Mouse (Mus musculus): ENCODE data around the gene Hap1.
"Not testable (repeated sequence)": the region's sequence is repeated elsewhere in the genome, so short reads cannot be mapped to it uniquely, and the experiment has no call there.

Gene Hap1

GRCm38 (mm10) chr11:100389931-100390445 is 34.1 kb upstream of the Hap1 start:
- no peak for DNase-seq (ENCODE audit: low spot score)

DNA sequence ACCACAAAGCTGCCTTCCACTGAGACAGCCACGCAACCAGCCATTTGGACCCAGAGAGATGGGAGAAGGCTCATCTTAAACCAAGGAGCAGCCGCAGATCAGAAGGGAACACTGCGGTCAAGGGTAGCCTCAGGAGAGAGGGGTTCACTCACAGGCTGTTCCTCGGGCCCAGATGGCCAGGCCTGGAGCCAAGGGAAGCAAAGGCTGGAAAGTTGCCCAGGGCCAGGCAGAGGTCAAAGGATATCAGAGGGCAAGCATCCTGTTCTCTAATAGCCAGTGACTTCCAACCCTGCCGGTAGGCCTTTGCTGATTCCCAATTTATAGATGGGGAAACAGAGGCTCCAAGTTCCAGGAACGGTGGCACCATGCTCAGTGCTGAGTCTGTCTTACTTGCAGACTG is 32.7 kb upstream of the Hap1 start:
- DNase-seq (ENCODE audit: low spot score): no peak

GRCm38 (mm10) chr11:100387589-100388375 is 31.9 kb upstream of the Hap1 start:
- DNase-seq (ENCODE audit: low spot score): no peak

DNA sequence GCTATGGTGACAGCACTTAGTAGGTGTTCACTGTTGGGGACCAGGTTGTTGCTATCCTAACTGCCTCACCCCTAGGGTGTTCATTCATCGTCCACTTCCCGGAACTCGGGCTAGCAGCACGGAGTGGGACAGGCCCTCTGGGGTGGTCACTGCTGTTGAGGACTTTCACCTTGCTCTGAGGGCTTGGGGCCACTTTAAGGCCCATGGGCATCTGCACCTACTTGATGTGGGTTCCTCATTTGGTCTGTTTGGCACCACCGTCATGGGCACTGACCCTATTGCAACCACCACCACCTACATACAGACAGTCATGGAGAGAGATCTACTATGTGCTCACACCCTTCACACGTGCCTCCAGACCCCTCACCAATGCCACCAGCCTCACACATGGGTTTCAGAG is 31.2 kb upstream of the Hap1 start:
- no peak for DNase-seq (ENCODE audit: low spot score)

DNA sequence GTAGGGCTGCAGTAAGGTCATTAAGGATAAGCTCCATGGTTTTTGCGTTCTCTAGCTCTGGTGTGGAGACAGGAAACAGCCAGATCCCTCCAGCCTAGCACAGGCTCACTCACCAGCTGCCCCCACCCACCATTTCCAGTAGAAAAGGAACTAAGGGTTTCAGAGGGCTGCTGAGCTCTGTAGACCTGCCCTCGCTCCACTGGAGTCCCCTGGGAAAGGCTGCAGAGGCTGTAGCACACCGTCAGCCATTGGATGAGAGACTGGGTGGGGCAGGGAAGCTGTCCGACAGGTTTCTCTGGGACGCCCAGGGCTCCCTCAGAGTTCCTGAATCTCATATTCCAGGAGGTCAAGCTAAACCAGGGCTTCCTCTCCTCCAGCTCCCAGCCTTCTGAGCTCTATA is 30.7 kb upstream of the Hap1 start:
- DNase-seq (ENCODE audit: low spot score): no peak

- DNase-seq (ENCODE audit: low spot score): no peak
These were observed 29.1 kb upstream of the Hap1 start for GRCm38 (mm10) chr11:100385016-100385415.

GRCm38 (mm10) chr11:100382682-100383081 is 26.8 kb upstream of the Hap1 start:
- DNase-seq (ENCODE audit: low spot score): no peak

GRCm38 (mm10) chr11:100379311-100379710 is 23.4 kb upstream of the Hap1 start:
- DNase-seq (ENCODE audit: low spot score): no peak

- DNase-seq (ENCODE audit: low spot score): no peak
These were observed 22.5 kb upstream of the Hap1 start for GRCm38 (mm10) chr11:100378446-100378845.

DNA sequence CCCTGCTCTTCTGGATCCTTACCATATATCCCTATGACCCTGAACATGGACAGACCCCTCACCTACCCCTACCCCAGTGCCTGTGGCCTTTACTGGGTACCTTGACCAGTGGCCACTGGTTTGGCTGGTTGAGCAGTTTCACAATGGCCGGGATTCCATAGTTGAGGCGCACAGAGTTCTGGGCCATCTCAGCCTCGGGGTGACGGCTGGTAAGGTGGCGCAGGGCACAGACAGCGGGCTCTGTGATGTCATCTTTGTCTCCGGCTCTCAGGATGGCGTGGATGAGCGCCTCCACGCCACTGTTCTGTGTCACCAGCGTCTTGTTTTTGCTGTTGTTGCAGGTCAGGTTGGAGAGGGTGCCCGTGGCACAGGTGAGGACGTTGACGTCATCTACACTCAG is 22.1 kb upstream of the Hap1 start:
- DNase-seq (ENCODE audit: low spot score): no peak

DNA sequence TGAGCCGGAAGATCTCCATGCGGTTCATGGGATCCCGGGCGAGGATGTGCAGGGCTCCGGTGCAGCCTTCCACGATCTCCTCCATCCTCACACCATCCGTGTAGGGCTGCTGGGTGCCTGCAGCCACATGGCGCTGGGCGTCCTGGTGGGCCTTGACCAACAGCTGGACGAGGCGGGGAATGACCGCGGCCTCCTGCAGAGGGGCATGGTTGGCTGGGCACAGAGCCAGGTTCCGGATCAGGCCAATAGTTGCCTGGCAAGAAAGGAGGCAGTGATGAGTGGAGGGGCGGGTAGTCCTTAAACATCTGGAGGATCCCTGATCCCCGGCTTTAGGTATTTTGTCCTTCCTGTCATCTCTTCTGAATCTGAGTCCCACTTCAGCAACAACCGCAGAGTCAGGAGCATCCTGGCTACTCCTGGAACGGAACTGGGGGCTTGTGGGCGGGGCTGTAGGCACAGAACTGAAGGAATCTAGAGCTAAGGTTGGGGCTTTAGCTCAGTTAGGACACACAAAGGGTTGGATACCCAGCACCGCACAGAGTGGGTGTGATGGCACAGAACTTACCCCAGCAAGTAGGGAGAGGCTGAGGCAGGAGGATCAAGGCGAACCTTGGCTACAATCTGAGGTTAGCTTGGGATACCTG is 20.9 kb upstream of the Hap1 start:
- DNase-seq (ENCODE audit: low spot score): no peak

DNA sequence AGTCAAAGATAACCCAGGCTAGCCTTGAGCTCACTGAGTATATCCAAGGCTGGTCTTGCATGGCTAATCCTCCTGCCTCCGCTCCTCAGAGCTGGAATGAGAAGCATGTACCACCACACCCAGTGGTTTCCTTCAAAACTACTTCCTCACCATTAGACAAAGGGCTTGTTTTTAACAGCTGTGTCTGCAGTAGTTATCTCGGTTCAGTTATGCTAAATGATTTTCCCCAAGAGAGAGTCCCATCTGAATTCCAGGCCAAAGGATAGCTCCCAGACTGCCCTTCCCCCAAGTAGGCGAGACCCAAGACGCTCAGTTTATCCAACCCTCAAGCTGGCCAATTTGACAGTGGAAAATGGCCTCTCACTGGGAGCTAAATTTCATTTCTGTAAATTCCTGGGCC is 20.1 kb upstream of the Hap1 start:
- DNase-seq (ENCODE audit: low spot score): no peak

DNA sequence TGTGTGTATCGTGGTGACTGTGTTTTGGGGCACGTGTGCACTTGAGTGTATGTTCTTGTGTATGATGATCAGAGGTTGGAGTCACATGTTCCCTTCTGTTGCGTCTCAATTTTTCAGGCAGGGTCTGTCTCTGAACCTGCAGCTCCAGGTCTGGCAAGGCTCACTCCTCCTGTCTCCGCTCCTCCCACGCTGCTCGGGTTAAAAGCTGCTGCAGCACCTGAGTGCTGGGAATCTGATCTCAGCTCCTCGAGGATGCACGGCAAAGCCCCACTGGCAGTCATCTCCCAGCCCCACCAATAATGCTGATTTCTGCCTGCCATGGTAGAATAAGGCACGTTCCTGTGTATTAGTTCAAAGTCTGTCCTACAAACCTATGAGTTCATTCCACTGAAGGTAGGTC is 19.2 kb upstream of the Hap1 start:
- DNase-seq (ENCODE audit: low spot score): no peak

DNA sequence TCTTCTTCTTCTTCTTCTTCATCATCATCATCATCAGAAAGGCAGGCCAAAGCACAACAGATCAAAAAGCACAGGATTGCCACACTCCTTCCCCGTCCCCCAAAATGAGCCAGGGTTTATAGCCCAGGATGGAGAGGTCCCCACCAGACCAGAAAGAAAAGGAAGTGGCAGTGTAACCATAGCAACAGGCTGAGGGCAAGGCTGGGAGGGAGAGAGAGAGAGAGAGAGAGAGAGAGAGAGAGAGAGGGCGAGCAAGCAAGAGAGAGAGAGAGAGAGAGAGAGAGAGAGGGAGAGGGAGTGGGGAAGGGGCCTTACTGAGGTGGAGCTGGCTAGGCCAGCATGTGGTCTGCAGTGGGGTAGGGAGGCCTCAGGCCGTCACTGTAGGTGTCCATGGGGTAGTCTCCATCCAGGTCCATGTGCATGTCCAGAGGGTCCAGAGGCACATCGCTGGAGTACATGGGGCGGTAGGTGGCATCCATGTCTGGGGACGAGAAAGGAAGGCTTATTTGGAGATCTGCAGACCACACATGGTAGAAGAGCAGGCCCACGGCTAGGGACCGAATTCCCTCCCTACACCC is 16.1 kb upstream of the Hap1 start:
- DNase-seq (ENCODE audit: low spot score): no peak

- DNase-seq (ENCODE audit: low spot score): no peak
These were observed 13.9 kb upstream of the Hap1 start for GRCm38 (mm10) chr11:100369822-100370221.

- no peak for DNase-seq (ENCODE audit: low spot score)
These were observed 13.2 kb upstream of the Hap1 start for GRCm38 (mm10) chr11:100369145-100369544.

DNA sequence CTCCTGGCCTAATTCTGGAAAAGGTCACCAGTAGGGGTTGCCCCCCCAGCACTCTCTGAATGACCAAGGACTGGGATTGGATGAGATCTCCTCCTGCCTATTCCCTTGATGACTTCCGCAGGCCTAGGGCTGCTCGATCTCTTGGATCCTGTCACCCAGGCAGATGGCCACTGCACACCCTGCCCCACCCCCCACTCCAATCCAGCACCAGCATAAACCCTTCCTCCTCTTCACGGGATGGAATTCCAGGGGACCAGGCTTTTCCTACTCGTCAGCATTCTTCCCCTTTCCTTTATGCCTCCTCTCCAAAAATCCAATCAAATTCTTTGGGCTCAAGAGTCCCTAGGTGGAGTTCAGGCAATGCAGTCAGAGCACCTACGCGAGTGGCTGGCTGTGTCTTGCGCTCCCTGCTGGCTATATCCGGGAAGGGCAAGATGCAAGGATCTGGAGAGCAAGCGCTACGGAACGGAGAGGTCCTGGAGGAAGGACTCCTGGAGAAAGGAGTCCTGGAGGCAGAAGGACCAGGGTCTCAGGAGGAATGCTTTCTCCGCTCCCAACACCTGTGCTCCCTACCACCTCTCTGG is 7.1 kb upstream of the Hap1 start:
- peak; percentile 68 for DNase-seq (ENCODE audit: low spot score)

DNA sequence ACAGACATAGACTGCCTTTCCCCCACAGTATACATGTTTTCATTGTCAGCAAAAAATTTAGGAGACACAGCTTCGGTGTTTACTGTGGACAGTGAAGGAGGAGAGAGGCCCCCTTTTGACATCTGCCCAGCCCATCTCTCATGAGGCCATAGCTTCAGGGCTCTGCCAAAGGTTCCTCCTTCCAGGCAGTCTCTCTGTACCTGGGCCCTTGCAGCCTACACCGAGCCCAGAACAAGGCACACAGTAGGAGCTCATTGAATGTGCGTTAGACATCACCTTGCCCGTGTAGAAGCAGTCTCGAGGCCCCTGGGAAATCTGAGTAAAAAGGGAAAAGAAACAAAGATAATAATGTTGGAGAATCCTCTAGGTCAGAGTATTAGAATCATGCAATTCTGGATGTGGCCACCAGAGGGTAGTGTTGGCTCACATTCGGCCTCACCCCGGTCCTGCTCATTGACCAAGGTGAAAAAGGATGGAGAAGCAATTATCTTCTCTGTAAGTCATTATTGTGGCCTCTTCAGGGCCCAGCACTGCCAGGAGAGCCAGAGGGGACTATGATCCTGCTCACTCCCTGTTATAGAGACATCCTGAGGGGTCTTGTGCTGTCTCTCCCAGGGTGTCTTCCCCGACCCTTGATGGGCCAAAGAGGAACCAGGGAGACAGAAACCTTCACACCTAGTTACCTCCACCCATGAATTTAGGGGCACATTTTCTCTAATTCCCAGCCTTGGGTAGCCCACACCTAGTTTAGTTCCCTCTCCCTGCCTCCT is 6.5 kb upstream of the Hap1 start:
- peak; percentile 81 for DNase-seq (ENCODE audit: low spot score)

- not testable (repeated sequence) for DNase-seq (ENCODE audit: low spot score)
These were observed 5.1 kb upstream of the Hap1 start for GRCm38 (mm10) chr11:100361059-100361458.

GRCm38 (mm10) chr11:100360175-100360574 is 4.2 kb upstream of the Hap1 start:
- DNase-seq (ENCODE audit: low spot score): no peak

DNA sequence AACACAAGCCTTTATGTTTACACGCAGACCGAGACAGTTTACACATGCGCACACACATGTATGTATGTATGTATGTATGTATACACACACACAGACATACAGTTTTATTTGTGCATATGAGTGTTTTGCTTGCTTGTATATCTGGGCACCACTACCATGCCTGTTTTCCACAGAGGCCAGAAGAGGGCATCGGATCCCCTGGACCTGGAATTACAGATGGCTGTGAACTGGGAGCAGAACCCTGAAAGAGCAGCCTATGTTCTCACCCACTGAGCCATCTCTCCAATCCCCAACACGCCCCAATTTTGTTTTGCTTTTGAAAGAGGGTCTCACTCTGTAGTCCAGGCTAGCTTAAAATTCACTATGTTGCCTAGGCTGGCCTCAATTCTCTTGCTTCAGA is 1.5 kb upstream of the Hap1 start:
- DNase-seq (ENCODE audit: low spot score): no peak

GRCm38 (mm10) chr11:100356819-100357211 is 887 bp upstream of the Hap1 start:
- DNase-seq (ENCODE audit: low spot score): no peak

Data from layer of hippocampus, adult 11-12 months (tissue).